Mouse (Mus musculus) CD4-positive naive resting alpha-beta T cell, adult 57 days (primary cell): ENCODE data around the gene Olfr1121. TPM values are rescaled to one million over a fixed set of nuclear protein-coding genes. Genes with fewer than 3 reads are reported as not detected.

Experiments used
- total RNA-seq: library from RNA; stranded (reverse); gene quantifications from one replicate; pipeline ENCODE4 v1.2.4, GENCODE M21; 2023

Olfr1121 gene
- total RNA-seq, result not detected

GRCm38 (mm10) chr2:87369595-87369994 is at the start of gene Olfr1121:
Olfr1121 (plus strand) TSS chr2:87369895.

GRCm38 (mm10) chr2:87354515-87354914 is 15.2 kb upstream of the Olfr1121 start, which contains the start of gene Olfr1120:
Olfr1120 (plus strand) TSS chr2:87354815.

GRCm38 (mm10) chr2:87385549-87385948 is 15.9 kb downstream of the Olfr1121 start, which contains the start of gene Olfr1122:
Olfr1122 (plus strand) TSS chr2:87385849.

GRCm38 (mm10) chr2:87416335-87416734 is 46.6 kb downstream of the Olfr1121 start, which contains the start of gene Olfr1123:
Olfr1123 (plus strand) TSS chr2:87416635.

Other genes starting within 250 kb of the Olfr1121 start
- not detected for gene Olfr1110, start 229.6 kb upstream of the Olfr1121 start, total RNA-seq
- gene Olfr1111, start 217.3 kb upstream of the Olfr1121 start, total RNA-seq, result not detected
- gene Olfr1112, start 182.1 kb upstream of the Olfr1121 start, total RNA-seq, result not detected
- not detected for gene Olfr1113, start 160.9 kb upstream of the Olfr1121 start, total RNA-seq
- not detected for gene Olfr1115, start 121.9 kb upstream of the Olfr1121 start, total RNA-seq
- gene Olfr1116, start 102.4 kb upstream of the Olfr1121 start, total RNA-seq, result not detected
- gene Olfr1118, start 62.3 kb upstream of the Olfr1121 start, total RNA-seq, result not detected
- gene Olfr1120, start 15.1 kb upstream of the Olfr1121 start, total RNA-seq, result not detected
- gene Olfr1122, start 16.0 kb downstream of the Olfr1121 start, total RNA-seq, result 0.21 TPM
- gene Olfr1123, start 46.7 kb downstream of the Olfr1121 start, total RNA-seq, result not detected
- gene Olfr1124, start 60.4 kb downstream of the Olfr1121 start, total RNA-seq, result not detected
- gene Olfr1126, start 84.1 kb downstream of the Olfr1121 start, total RNA-seq, result not detected
- not detected for gene Pramel7, start 127.2 kb downstream of the Olfr1121 start, total RNA-seq
- gene Pramel6, start 136.7 kb downstream of the Olfr1121 start, total RNA-seq, result not detected
- not detected for gene Olfr153, start 161.9 kb downstream of the Olfr1121 start, total RNA-seq
- gene Olfr1128, start 175.6 kb downstream of the Olfr1121 start, total RNA-seq, result not detected
- gene Olfr1129, start 204.0 kb downstream of the Olfr1121 start, total RNA-seq, result not detected
- not detected for gene Olfr1130, start 236.3 kb downstream of the Olfr1121 start, total RNA-seq